Mouse (Mus musculus) ES-Bruce4 (cell line): ENCODE results near the gene Cyb5b.

ENCODE experiments used
- CTCF ChIP-seq: IDR thresholded peaks from one replicate; pipeline ENCODE4 v1.8.1; 2011; ENCODE audit warnings: low read depth, low read length
- EP300 ChIP-seq: IDR thresholded peaks from 2 replicates; pipeline ENCODE4 v1.6.1; 2011; ENCODE audit warnings: low read depth, low read length; ENCODE audit not compliant: insufficient read depth
- POLR2A ChIP-seq: IDR thresholded peaks from one replicate; pipeline ENCODE4 v1.8.1; 2011; ENCODE audit warnings: low read length; ENCODE audit not compliant: insufficient read depth

GRCm38 (mm10) chr8:107117019-107117418 lies 33.4 kb upstream of the Cyb5b start:
- TF ChIP-seq POLR2A (no peak), EP300 (no peak), CTCF (no peak)
